Mouse (Mus musculus) liver, embryonic 14.5 days (tissue): ENCODE data around the gene Olfr424. TPM values are rescaled to one million over a fixed set of nuclear protein-coding genes. Genes with fewer than 3 reads are reported as not detected.
A peak's percentile ranks its signal among the peaks of the same experiment; 100 is the strongest.

ENCODE experiments used
- ATAC-seq: fragments of 200-750 bp; cut with Nextera tagmentation; 2 replicates; pipeline ENCODE4 v1.8.0; 2017; ENCODE audit warnings: moderate number of reproducible peaks, mild to moderate bottlenecking, moderate library complexity; ENCODE audit not compliant: insufficient read depth
- DNase-seq, 3 experiments: peaks; one replicate each; pipeline ENCODE4 v3.0.0-alpha.2; 2012 to 2013; ENCODE audit warnings: low read depth in 3 of 3, low spot score in 3 of 3
- H3K27ac ChIP-seq: fragments of 300-500 bp; sonication (generic); 2 replicates; pipeline ENCODE4 v1.5.1; 2014; ENCODE audit warnings: moderate library complexity, mild to moderate bottlenecking, control low read depth, inconsistent platforms
- H3K27me3 ChIP-seq: fragments of 300-500 bp; sonication (generic); 2 replicates; pipeline ENCODE4 v1.6.1; 2014; ENCODE audit warnings: mild to moderate bottlenecking, low read length, moderate library complexity; ENCODE audit not compliant: control insufficient read depth, insufficient read depth
- H3K36me3 ChIP-seq: fragments of 300-500 bp; sonication (generic); replicated peaks from 2 replicates; pipeline ENCODE4 v1.6.1; 2014; ENCODE audit warnings: low read depth; ENCODE audit not compliant: control insufficient read depth, insufficient read depth
- H3K4me1 ChIP-seq, 2 experiments: fragments of 200-500 bp in 1 of 2; fragments of 300-500 bp in 1 of 2; sonication (generic) in 1 of 2; replicated peaks; 2 replicates each; pipeline ENCODE4 v1.6.1; 2012 to 2014; ENCODE audit warnings: antibody characterized with exemption in 1 of 2, inconsistent platforms in 1 of 2, low read length in 1 of 2; ENCODE audit not compliant: control insufficient read depth in 2 of 2, insufficient read depth in 2 of 2
- H3K4me2 ChIP-seq: fragments of 300-500 bp; sonication (generic); 2 replicates; pipeline ENCODE4 v1.6.1; 2014; ENCODE audit warnings: low read depth, mild to moderate bottlenecking, control low read depth, moderate library complexity
- H3K4me3 ChIP-seq, 2 experiments: fragments of 200-500 bp in 1 of 2; fragments of 300-500 bp in 1 of 2; sonication (generic) in 1 of 2; 2 replicates each; pipeline ENCODE4 v1.5.1; 2012 to 2014; ENCODE audit warnings: low read depth in 2 of 2, low read length in 2 of 2, mild to moderate bottlenecking in 2 of 2, control low read depth in 1 of 2, inconsistent platforms in 1 of 2, moderate library complexity in 1 of 2; ENCODE audit not compliant: insufficient read depth in 1 of 2
- H3K9ac ChIP-seq: fragments of 300-500 bp; sonication (generic); replicated peaks from 2 replicates; pipeline ENCODE4 v1.6.1; 2014; ENCODE audit warnings: mild to moderate bottlenecking, control low read depth, moderate library complexity
- H3K9me3 ChIP-seq: fragments of 300-500 bp; sonication (generic); 2 replicates; pipeline ENCODE4 v1.6.1; 2016; ENCODE audit warnings: low read length, mixed read lengths; ENCODE audit not compliant: control insufficient read depth
- CTCF ChIP-seq: IDR thresholded peaks from 2 replicates; pipeline ENCODE4 v1.5.1; 2016; ENCODE audit warnings: antibody characterized with exemption, low read depth, control low read depth
- EP300 ChIP-seq: IDR thresholded peaks from 2 replicates; pipeline ENCODE4 v1.6.1; 2016; ENCODE audit warnings: antibody characterized with exemption, low read depth
- WGBS: fragments of 180-500 bp; shearing (Covaris S2); extraction: QIAGEN DNeasy Blood & Tissue Kit; methylation state at CpG from one replicate; pipeline ENCODE4 v1.1.7; 2014; ENCODE audit not compliant: insufficient replicate concordance; 5-methylcytosine and 5-hydroxymethylcytosine counted together
- polyA plus RNA-seq, 2 experiments: library from polyadenylated mRNA; depleted of rRNA in 1 of 2; stranded (reverse) in 1 of 2; unstranded in 1 of 2; fragments of >200 nt; fragmentation: Nextera tagmentation in 1 of 2; extraction: Ambion mirVana in 1 of 2; gene quantifications; 2 replicates each; pipeline versions ENCODE4 v1.2.1 to v1.2.3; 2012 to 2014

Olfr424 gene
- polyA plus RNA-seq, 2 experiments, result not detected

DNA sequence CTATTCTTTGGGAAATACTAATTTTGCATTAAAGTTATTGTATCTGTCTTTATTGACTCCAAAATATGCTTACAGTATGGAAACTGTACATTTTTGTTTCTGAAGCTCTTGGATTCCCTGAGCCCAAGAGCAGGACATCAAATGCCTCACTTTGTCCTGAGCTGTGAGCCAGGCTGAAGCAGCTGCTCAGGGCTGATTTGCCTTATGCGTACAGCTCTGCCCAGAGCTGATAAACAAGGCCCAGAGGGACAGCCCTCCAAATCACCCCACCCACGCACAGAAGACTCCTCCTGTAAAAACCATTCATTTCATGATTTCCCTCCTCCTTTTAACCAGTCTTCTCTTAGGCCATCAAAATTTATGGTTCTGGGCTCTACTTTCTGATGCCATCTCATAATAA, 40.2 kb downstream of the Olfr424 start:
- Histone ChIP-seq H3K4me1 (peaks cover 21 to 24% of the 10 kb centered on the region in 2 experiments), H3K4me3 (peak overlapping the region; percentile 38 to 48; a peak in 3 of 4 replicates), H3K27me3 (no peaks in the 10 kb centered on the region), H3K4me2 (peak overlapping the region; percentile 95), H3K36me3 (peaks cover 19% of the 10 kb centered on the region), H3K27ac (peak overlapping the region; percentile 98), H3K9ac (peak overlapping the region; percentile 81), H3K9me3 (no peaks in the 10 kb centered on the region)
- 7% methylated on average over 2 of the region's 2 CpGs for WGBS
- ATAC-seq (peak; percentile 99), DNase-seq (peak; percentile 92 to 93 (median 93))
- peak; percentile 97 for TF ChIP-seq EP300
- no peak for TF ChIP-seq CTCF

DNA sequence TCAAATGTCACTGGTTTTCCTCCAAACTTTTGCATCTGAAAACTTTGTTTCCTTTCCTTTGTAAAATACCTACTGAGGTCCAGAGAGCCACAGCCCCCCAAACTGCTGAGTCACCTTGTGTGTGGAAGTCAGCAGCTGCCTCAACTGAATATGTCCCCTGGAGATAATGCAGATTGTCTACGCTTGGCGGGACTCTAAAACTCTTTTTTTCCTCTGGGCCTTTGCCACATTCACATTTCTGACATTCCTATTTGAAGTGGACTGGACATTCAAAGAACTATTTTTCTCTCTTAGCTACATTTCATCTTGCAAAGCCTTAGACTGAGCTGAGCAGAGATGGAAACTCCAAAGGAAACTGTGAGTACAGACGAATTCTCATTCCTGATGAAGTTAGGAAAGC, 41.3 kb downstream of the Olfr424 start, which contains the start of gene Spta1:
TSS of gene Spta1 (plus strand) at position 172 of the 400 bp plus-strand sequence.
- peaks cover 21 to 27% of the 10 kb centered on the region in 2 experiments for H3K4me1 ChIP-seq
- TF ChIP-seq CTCF, result no peak
- peak; percentile 90 for TF ChIP-seq EP300
- peaks cover 28% of the 10 kb centered on the region for H3K36me3 ChIP-seq
- 8% methylated on average over 3 of the region's 3 CpGs for WGBS
- ATAC-seq (peak; percentile 76), DNase-seq (peak; percentile 88 to 90 (median 89))
- no peaks in the 10 kb centered on the region for H3K27me3 ChIP-seq
- H3K4me2 ChIP-seq, result peak within 1 kb of the TSS; percentile 95
- peak within 1 kb of the TSS; percentile 98 for H3K27ac ChIP-seq
- H3K4me3 ChIP-seq, result peak within 1 kb of the TSS; percentile 70 to 86
- peak within 1 kb of the TSS; percentile 89 for H3K9ac ChIP-seq
- H3K9me3 ChIP-seq, result no peaks in the 10 kb centered on the region

Other genes with a start within 250 kb of the Olfr424 start
- gene Ifi211, start 218.5 kb upstream of the Olfr424 start, polyA plus RNA-seq (2012; rRNA removed), result 0.61 and 1.2 TPM in 2 replicates
- gene Ifi211, start 218.5 kb upstream of the Olfr424 start, polyA plus RNA-seq (2014; fragmentation: Nextera tagmentation; extraction: Ambion mirVana), result 1.5 and 1.6 TPM in 2 replicates
- 1.0 and 2.6 TPM in 2 replicates for gene Mndal, start 189.0 kb upstream of the Olfr424 start, polyA plus RNA-seq (2012; rRNA removed)
- gene Mndal, start 189.0 kb upstream of the Olfr424 start, polyA plus RNA-seq (2014; fragmentation: Nextera tagmentation; extraction: Ambion mirVana), result 2.0 and 2.8 TPM in 2 replicates
- 1.1 and 1.4 TPM in 2 replicates for gene Ifi203, start 188.8 kb upstream of the Olfr424 start, polyA plus RNA-seq (2012; rRNA removed)
- 2.1 and 2.9 TPM in 2 replicates for gene Ifi203, start 188.8 kb upstream of the Olfr424 start, polyA plus RNA-seq (2014; fragmentation: Nextera tagmentation; extraction: Ambion mirVana)
- not detected in 2 replicates for gene Ifi202b, start 148.8 kb upstream of the Olfr424 start, polyA plus RNA-seq (2012; rRNA removed)
- not detected in 2 replicates for gene Ifi202b, start 148.8 kb upstream of the Olfr424 start, polyA plus RNA-seq (2014; fragmentation: Nextera tagmentation; extraction: Ambion mirVana)
- gene Ifi205, start 99.7 kb upstream of the Olfr424 start, polyA plus RNA-seq (2012; rRNA removed), result 0.24 and 0.28 TPM in 2 replicates
- 0.67 and 0.68 TPM in 2 replicates for gene Ifi205, start 99.7 kb upstream of the Olfr424 start, polyA plus RNA-seq (2014; fragmentation: Nextera tagmentation; extraction: Ambion mirVana)
- gene Olfr433, start 90.8 kb upstream of the Olfr424 start, polyA plus RNA-seq (2012; rRNA removed), result 0.06 and 0.10 TPM in 2 replicates
- 0.03 and 0.08 TPM in 2 replicates for gene Olfr433, start 90.8 kb upstream of the Olfr424 start, polyA plus RNA-seq (2014; fragmentation: Nextera tagmentation; extraction: Ambion mirVana)
- not detected in 2 replicates for gene Olfr432, start 82.3 kb upstream of the Olfr424 start, polyA plus RNA-seq (2012; rRNA removed)
- gene Olfr432, start 82.3 kb upstream of the Olfr424 start, polyA plus RNA-seq (2014; fragmentation: Nextera tagmentation; extraction: Ambion mirVana), result not detected in 2 replicates
- not detected in 2 replicates for gene Olfr430, start 64.9 kb upstream of the Olfr424 start, polyA plus RNA-seq (2012; rRNA removed)
- gene Olfr430, start 64.9 kb upstream of the Olfr424 start, polyA plus RNA-seq (2014; fragmentation: Nextera tagmentation; extraction: Ambion mirVana), result not detected in 2 replicates
- not detected in 2 replicates for gene Olfr429, start 47.2 kb upstream of the Olfr424 start, polyA plus RNA-seq (2012; rRNA removed)
- not detected in 2 replicates for gene Olfr429, start 47.2 kb upstream of the Olfr424 start, polyA plus RNA-seq (2014; fragmentation: Nextera tagmentation; extraction: Ambion mirVana)
- not detected in 2 replicates for gene Olfr427, start 34.6 kb upstream of the Olfr424 start, polyA plus RNA-seq (2012; rRNA removed)
- gene Olfr427, start 34.6 kb upstream of the Olfr424 start, polyA plus RNA-seq (2014; fragmentation: Nextera tagmentation; extraction: Ambion mirVana), result not detected in 2 replicates
- gene Olfr231, start 10.4 kb upstream of the Olfr424 start, polyA plus RNA-seq (2012; rRNA removed), result not detected in 2 replicates
- not detected in 2 replicates for gene Olfr231, start 10.4 kb upstream of the Olfr424 start, polyA plus RNA-seq (2014; fragmentation: Nextera tagmentation; extraction: Ambion mirVana)
- gene Olfr420, start 24.1 kb downstream of the Olfr424 start, polyA plus RNA-seq (2012; rRNA removed), result not detected in 2 replicates
- 0.30 and 1.1 TPM in 2 replicates for gene Olfr420, start 24.1 kb downstream of the Olfr424 start, polyA plus RNA-seq (2014; fragmentation: Nextera tagmentation; extraction: Ambion mirVana)
- gene Spta1, start 41.3 kb downstream of the Olfr424 start, polyA plus RNA-seq (2012; rRNA removed), result 23.1 and 38.7 TPM in 2 replicates
- gene Spta1, start 41.3 kb downstream of the Olfr424 start, polyA plus RNA-seq (2014; fragmentation: Nextera tagmentation; extraction: Ambion mirVana), result 45.0 and 49.1 TPM in 2 replicates
- not detected in 2 replicates for gene Olfr419, start 120.5 kb downstream of the Olfr424 start, polyA plus RNA-seq (2012; rRNA removed)
- 0.16 and 0.27 TPM in 2 replicates for gene Olfr419, start 120.5 kb downstream of the Olfr424 start, polyA plus RNA-seq (2014; fragmentation: Nextera tagmentation; extraction: Ambion mirVana)
- gene Mptx1, start 199.0 kb downstream of the Olfr424 start, polyA plus RNA-seq (2012; rRNA removed), result not detected in 2 replicates
- gene Mptx1, start 199.0 kb downstream of the Olfr424 start, polyA plus RNA-seq (2014; fragmentation: Nextera tagmentation; extraction: Ambion mirVana), result not detected in 2 replicates
- gene Olfr417, start 233.6 kb downstream of the Olfr424 start, polyA plus RNA-seq (2012; rRNA removed), result 0.01 TPM in 2 replicates
- 0.04 TPM in 1 of 2 replicates, not detected in the other for gene Olfr417, start 233.6 kb downstream of the Olfr424 start, polyA plus RNA-seq (2014; fragmentation: Nextera tagmentation; extraction: Ambion mirVana)